In the genomic region with DNA sequence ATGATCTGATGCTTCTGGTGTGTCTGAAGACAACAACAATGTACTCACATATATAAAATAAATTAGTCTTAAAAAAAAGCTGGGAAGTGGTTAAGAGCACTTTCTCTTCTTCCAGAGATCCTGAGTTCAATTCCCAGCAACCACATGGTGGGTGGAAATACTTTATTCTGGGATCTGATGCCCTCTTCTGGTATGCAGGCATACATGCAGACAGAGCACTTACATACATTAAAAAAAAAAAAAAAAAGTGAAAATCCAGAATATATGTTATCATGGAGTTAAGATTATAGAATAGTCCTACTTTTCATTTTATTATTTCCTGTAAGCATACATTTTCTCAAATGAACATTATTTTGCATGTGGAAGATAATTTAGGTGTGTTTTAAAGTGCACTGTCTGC, we compare ENCODE assay signal across 20 mouse cellular contexts. TPM values are rescaled to one million over a fixed set of nuclear protein-coding genes. Genes with fewer than 3 reads are reported as not detected.
DNase-seq lines count a peak whose midpoint lies in the region; ATAC-seq and TF ChIP-seq lines count a peak whose summit lies in the region.
"Had no signal": no experiment of that assay in that cellular context is flagged by ENCODE, and none has a peak within 500 bp of the region (broad histone marks: within the 10 kb centered on the region; RNA-seq: fewer than 3 reads in every experiment).

No protein-coding gene starts in this region.

- no peak for DNase-seq in layer of hippocampus, adult 2 months (ENCODE audit: low spot score in 2 of 2)
- DNase-seq in layer of hippocampus, adult 8-10 months (ENCODE audit: low spot score in 2 of 2), result no peak
- DNase-seq in 3134 (ENCODE audit: extremely low read depth, insufficient read length, low spot score) (peak; percentile 19), 3T3-L1 (ENCODE audit: low read depth, low spot score) (peak; percentile 57), Patski (ENCODE audit: low read depth, low spot score) (no peak)
- no peak for DNase-seq in spleen, postnatal 36 days (ENCODE audit: low spot score in 2 of 2)
- no peak for DNase-seq in gastrocnemius, postnatal 10 days
- no peak for DNase-seq in kidney, adult 2 months
- DNase-seq: adrenal gland, postnatal 25 days; cerebellum, adult 2 months; kidney, adult 11 months; kidney, postnatal 25 days; lung, postnatal 10 days; retina, postnatal 1 day; right cerebral cortex, postnatal 4 days had no signal

- TF ChIP-seq CTCF in layer of hippocampus, adult 2 months (conservative IDR thresholded peaks at IDR 0.05), result peak; percentile 56
- peak; percentile 23 for TF ChIP-seq CTCF in Patski (IDR thresholded peaks at IDR 0.05)
- no peak for TF ChIP-seq CTCF in kidney, adult 2 months (conservative IDR thresholded peaks at IDR 0.05; ENCODE audit: insufficient read depth, insufficient read length, low read depth, low read length)

- no peaks in the 10 kb centered on the region for H3K36me3 ChIP-seq in kidney, adult 2 months (ENCODE audit: control insufficient read depth, insufficient read depth, low read length)

- H3K4me3 ChIP-seq in layer of hippocampus, adult 2 months, result no peak overlapping the region
- H3K4me3 ChIP-seq in kidney, adult 2 months (ENCODE audit: insufficient read depth, low read depth, low read length), result no peak overlapping the region

- CTCF ChIA-PET in Patski (lab: Charles Lee), result no interaction called here

- TF ChIP-seq POLR2A in kidney, adult 2 months (IDR thresholded peaks at IDR 0.05; ENCODE audit: low read depth, low read length), result no peak

- H3K27ac ChIP-seq in layer of hippocampus, adult 2 months, result no peak overlapping the region
- no peak overlapping the region for H3K27ac ChIP-seq in kidney, adult 2 months (ENCODE audit: insufficient read depth, low read depth, low read length)
- H3K27ac ChIP-seq: hindbrain, embryonic 13.5 days had no signal

- H3K4me1 ChIP-seq in kidney, adult 2 months (ENCODE audit: control insufficient read depth, insufficient read depth, low read length), result no peaks in the 10 kb centered on the region; the same call in 1 of the 2 replicates

- no peaks in the 10 kb centered on the region for H3K27me3 ChIP-seq in Patski
- H3K27me3 ChIP-seq in kidney, adult 2 months (replicated peaks; ENCODE audit: control insufficient read depth, insufficient read depth, low read length), result no peaks in the 10 kb centered on the region
- H3K27me3 ChIP-seq: hindbrain, embryonic 13.5 days had no signal

- POLR2A ChIA-PET in Patski (lab: Charles Lee), result interaction anchor here (0.8 kb wide), 1 partner anchor 507 kb away, joined by 3 read pairs; no protein-coding TSS in a partner anchor

- ATAC-seq in Patski, result no peak
- ATAC-seq: forebrain, embryonic 16.5 days had no signal

- in situ Hi-C loops in Patski (cut with MboI; ENCODE audit: low pct_unique_long_range_greater_than_20kb), result no loop called here

RNA-seq across cellular contexts. Expression of gene Nol10, which starts 1.8 kb away (rescaled TPM):
- 10 to 100 TPM; 19.7 to 20.7 TPM for total RNA-seq in layer of hippocampus, adult 2 months (2021)
- 10 to 100 TPM; 18.7 to 22.4 (median 19.9) TPM for total RNA-seq in layer of hippocampus, adult 8-10 months (2022)
- 18.6 TPM for polyA plus RNA-seq in Patski (2021)
- 1 to 10 TPM; 7.6 to 9.6 TPM for total RNA-seq in gastrocnemius, postnatal 10 days (2021)
- polyA plus RNA-seq in kidney, adult 2 months (2012; rRNA removed), result 5.1 and 6.1 TPM in 2 replicates

RNA-seq across cellular contexts. Expression of gene Atp6v1c2, which starts 20.9 kb away (rescaled TPM):
- 1 to 10 TPM; 3.9 to 4.0 TPM for total RNA-seq in layer of hippocampus, adult 2 months (2021)
- total RNA-seq in layer of hippocampus, adult 8-10 months (2022), result 1 to 10 TPM; 2.2 to 3.6 (median 3.0) TPM
- not detected for polyA plus RNA-seq in Patski (2021)
- not detected for total RNA-seq in gastrocnemius, postnatal 10 days (2021)
- 32.4 and 39.9 TPM in 2 replicates for polyA plus RNA-seq in kidney, adult 2 months (2012; rRNA removed)
- total RNA-seq: common myeloid progenitor, adult 5-6 weeks; gastrocnemius, adult 18-20 months; neutrophil, adult 5-6 weeks had no signal

Comparison
In these comparisons a context has a peak if more than half of its experiments do, and no peak if none do; other contexts are left out.
1. DNase-seq: peak in 3134 (single experiment) and 3T3-L1 (single experiment); none in layer of hippocampus, adult 2 months (0 of 2), layer of hippocampus, adult 8-10 months (0 of 2), Patski (single experiment), spleen, postnatal 36 days (0 of 2), gastrocnemius, postnatal 10 days (single experiment) and kidney, adult 2 months (single experiment).